Mouse (Mus musculus): ENCODE results near the gene Pola2.

Pola2 gene

DNA sequence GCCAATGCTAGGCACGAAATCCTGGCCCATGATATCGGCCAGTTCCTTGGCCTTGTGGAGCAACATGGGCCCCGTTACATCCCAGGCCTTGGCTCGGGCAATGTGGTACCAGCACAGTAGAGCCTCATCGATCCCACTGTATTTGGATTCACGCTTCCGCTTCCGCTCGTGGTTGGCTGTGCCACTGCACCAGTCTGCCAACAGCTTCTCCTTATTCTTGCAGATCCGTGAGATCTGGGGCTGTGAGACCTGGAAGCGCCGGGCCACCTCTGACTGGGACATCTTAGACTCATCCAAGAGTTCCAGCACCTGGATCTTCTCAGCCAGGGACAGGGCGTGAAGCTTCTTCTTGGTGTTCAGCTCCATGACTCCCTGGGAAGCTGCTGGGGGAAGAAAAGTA is 71.3 kb downstream of the Pola2 start:
- no peak for DNase-seq

DNA sequence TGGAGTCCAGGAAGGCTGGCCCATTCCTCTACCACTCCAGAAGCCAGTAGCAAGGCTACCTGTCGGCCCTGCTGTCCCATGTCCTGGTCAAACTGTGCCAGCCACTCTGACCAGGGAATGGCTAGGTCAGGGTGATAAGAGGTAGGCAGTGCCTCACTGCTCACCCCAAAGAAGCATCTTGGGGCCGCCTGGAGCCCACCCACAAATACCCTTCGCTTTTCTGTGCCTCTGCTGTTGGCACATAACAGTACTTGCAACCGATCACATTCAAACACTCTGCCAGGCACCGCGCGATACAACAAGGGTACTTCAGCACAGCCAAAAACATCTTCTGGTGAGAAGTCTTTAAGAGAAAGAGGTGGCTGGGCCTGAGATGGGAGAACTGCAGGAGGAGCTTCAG is 71.7 kb downstream of the Pola2 start:
- DNase-seq: no peak

DNA sequence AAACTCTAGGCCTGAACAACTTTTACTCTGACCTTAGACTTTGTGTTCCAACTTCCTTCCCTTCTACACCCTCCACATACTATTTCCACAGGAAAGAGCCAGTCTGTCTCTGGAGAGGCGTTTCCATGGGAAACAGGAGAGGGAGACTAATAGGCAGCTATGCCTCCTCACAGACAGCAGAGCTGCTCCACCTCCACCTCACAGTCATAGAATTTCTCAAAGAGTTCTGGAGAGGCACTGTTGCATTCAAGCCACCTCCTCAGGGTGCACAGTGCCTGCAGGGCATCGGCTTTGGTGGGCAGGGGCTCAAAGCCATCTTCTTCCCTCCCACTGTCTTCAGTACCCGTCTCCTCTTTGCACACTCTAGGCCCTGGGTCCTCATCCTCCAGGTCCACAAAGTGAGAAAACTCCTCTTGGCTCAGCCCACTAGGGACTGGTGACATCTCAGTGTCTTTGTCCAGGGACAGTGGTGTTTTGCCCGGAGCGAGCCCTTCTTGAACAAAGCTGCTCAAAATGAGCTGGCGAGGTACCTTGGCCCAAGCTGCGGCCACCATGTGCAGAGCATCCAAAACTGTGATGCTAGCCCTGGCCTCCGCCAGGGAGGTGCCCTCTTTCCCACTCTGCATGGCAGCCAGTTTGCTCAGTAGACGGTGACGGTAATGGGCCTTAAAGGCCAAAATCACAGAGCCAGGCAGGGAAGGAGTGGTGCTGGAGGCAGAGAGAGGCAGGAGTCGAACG is 72.3 kb downstream of the Pola2 start:
- no peak for DNase-seq

Measured in kidney, postnatal 14 days (tissue).